Mouse (Mus musculus): ENCODE measurements around the gene Btbd2. TPM values are rescaled to one million over a fixed set of nuclear protein-coding genes. Genes with fewer than 3 reads are reported as not detected.
A peak's percentile ranks its signal among the peaks of the same experiment; 100 is the strongest.

The Btbd2 gene
- total and polyA plus RNA-seq, 2 experiments from 2014 or later: 82.8 to 213 TPM

- WGBS: 77% methylated on average over 2 of the region's 2 CpGs
- Histone ChIP-seq H3K27ac (no peak overlapping the region), H3K27me3 (ENCODE audit: insufficient read depth, low read length) (no peaks in the 10 kb centered on the region), H3K9me3 (ENCODE audit: low read length) (no peaks in the 10 kb centered on the region), H3K4me1 (ENCODE audit: insufficient read depth, low read length) (peaks cover 26% of the 10 kb centered on the region), H3K4me2 (ENCODE audit: low read depth, low read length) (no peak overlapping the region), H3K36me3 (ENCODE audit: insufficient read depth, low read length) (peaks cover under 1% of the 10 kb centered on the region), H3K9ac (replicated peaks; ENCODE audit: low read length) (no peak overlapping the region), H3K4me3 (ENCODE audit: low read length) (no peak overlapping the region)
- ATAC-seq (no peak), DNase-seq (ENCODE audit: low spot score) (no peak)
- TF ChIP-seq CTCF (IDR thresholded peaks at IDR 0.05; ENCODE audit: low read depth): no peak
Measured at GRCm38 (mm10) chr10:80680260-80680696, 23.4 kb upstream of the Btbd2 start.

DNA sequence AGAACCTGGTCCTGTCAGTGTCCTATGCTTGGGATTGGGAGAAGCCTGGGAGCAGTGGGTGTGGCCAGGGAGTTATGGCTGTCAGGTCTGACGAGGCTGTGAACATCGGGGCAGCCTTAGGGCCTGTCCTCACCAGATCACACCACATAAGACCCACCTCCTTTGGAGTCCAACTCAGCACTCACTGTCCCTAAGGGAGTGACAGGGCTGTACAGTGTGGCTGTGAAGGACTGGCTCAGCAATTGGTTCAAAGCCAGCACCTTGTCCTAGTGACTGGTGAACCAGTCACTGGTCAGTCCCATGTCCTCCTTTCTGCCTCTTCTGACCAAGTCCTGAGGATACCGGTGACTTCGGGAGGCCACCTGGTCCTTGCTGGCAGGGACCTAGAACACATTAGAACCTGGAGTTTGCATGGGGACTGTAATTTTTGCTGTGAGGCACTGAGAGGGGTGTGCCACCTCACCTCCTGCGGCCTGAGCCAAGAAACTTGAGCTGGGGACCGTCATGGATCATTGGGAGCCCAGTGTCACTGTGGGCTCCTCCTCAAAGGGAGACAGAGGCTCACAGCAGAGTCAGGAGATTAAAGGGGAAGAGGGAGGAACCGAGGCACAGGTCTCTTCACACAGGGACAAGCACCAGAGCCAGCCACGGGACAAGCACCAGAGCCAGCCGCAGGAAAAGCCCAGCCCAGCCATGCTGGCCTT is 22.8 kb upstream of the Btbd2 start:
- Histone ChIP-seq H3K4me2 (ENCODE audit: low read depth, low read length) (no peak overlapping the region), H3K9ac (replicated peaks; ENCODE audit: low read length) (no peak overlapping the region), H3K36me3 (ENCODE audit: insufficient read depth, low read length) (no peaks in the 10 kb centered on the region), H3K27ac (peak overlapping the region; percentile 97), H3K9me3 (ENCODE audit: low read length) (no peaks in the 10 kb centered on the region), H3K27me3 (ENCODE audit: insufficient read depth, low read length) (no peaks in the 10 kb centered on the region), H3K4me3 (ENCODE audit: low read length) (no peak overlapping the region), H3K4me1 (ENCODE audit: insufficient read depth, low read length) (peaks cover 31% of the 10 kb centered on the region)
- DNase-seq (ENCODE audit: low spot score): no peak
- WGBS: 64% methylated on average over 9 of the region's 9 CpGs
- ATAC-seq: no peak
- no peak for TF ChIP-seq CTCF (IDR thresholded peaks at IDR 0.05; ENCODE audit: low read depth)

GRCm38 (mm10) chr10:80678601-80679377 is 21.9 kb upstream of the Btbd2 start:
- Histone ChIP-seq H3K36me3 (ENCODE audit: insufficient read depth, low read length) (no peaks in the 10 kb centered on the region), H3K9ac (replicated peaks; ENCODE audit: low read length) (no peak overlapping the region), H3K27me3 (ENCODE audit: insufficient read depth, low read length) (no peaks in the 10 kb centered on the region), H3K9me3 (ENCODE audit: low read length) (no peaks in the 10 kb centered on the region), H3K27ac (peak overlapping the region; percentile 97), H3K4me3 (ENCODE audit: low read length) (no peak overlapping the region), H3K4me1 (ENCODE audit: insufficient read depth, low read length) (peaks cover 41% of the 10 kb centered on the region), H3K4me2 (ENCODE audit: low read depth, low read length) (no peak overlapping the region)
- 40% methylated on average over 10 of the region's 10 CpGs for WGBS
- no peak for ATAC-seq
- DNase-seq (ENCODE audit: low spot score): peak; percentile 25
- no peak for TF ChIP-seq CTCF (IDR thresholded peaks at IDR 0.05; ENCODE audit: low read depth)

- Histone ChIP-seq H3K4me1 (ENCODE audit: insufficient read depth, low read length) (peaks cover 49% of the 10 kb centered on the region), H3K9me3 (ENCODE audit: low read length) (no peaks in the 10 kb centered on the region), H3K4me2 (ENCODE audit: low read depth, low read length) (peak within 1 kb of the TSS; percentile 68), H3K4me3 (ENCODE audit: low read length) (peak within 1 kb of the TSS; percentile 36), H3K27ac (peak within 1 kb of the TSS; percentile 97), H3K9ac (replicated peaks; ENCODE audit: low read length) (peak within 1 kb of the TSS; percentile 62), H3K27me3 (ENCODE audit: insufficient read depth, low read length) (no peaks in the 10 kb centered on the region), H3K36me3 (ENCODE audit: insufficient read depth, low read length) (no peaks in the 10 kb centered on the region)
- WGBS: 10% methylated on average over 8 of the region's 8 CpGs
- ATAC-seq (0 out of 2 replicates have a peak, but pooled peaks have one; percentile 13), DNase-seq (ENCODE audit: low spot score) (peak; percentile 90)
- TF ChIP-seq CTCF (IDR thresholded peaks at IDR 0.05; ENCODE audit: low read depth): no peak; the same call in 1 of the 2 replicates
Measured at GRCm38 (mm10) chr10:80677942-80678436, 21.1 kb upstream of the Btbd2 start, which contains the start of gene Mknk2. Gene Mknk2, minus strand, starts transcription at chr10:80678112.

DNA sequence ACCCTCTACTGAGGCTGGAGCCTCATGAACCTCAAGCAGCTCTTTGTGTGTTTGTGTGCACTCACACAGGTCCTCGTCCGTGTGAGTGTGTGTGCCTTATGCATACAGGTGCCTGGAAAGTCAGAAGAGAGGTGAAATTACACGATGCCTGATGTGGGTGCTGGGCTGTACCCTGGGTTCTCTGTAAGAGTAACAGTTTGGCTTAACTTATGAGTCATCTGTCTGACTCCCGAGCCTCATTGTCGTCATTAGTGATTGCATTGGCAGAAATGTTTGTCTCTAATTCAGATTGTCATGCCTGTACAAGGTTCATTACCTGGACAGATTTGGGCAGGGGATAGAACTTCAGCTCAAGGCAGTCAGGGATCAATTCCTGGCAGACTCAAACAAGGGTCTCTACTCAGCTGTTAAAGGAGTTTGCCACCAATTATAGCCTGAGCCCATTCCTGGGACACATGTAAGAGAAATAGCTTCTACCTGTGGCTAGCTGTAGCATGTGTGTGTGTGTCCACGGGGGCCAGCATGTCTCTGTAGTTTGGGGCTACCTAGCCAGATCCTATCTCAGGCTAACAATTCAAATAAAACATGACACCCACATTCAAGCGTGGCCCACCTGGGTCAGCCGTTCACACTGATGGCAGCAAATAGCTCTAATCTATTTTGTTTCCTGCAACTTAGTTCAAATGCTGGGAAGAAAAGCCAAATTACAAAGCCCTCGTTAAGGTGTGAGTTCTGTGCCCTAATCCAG is 20.4 kb upstream of the Btbd2 start:
- no peaks in the 10 kb centered on the region for H3K27me3 ChIP-seq (ENCODE audit: insufficient read depth, low read length)
- no peaks in the 10 kb centered on the region for H3K36me3 ChIP-seq (ENCODE audit: insufficient read depth, low read length)
- 39% methylated on average over 9 of the region's 9 CpGs for WGBS
- H3K4me2 ChIP-seq (ENCODE audit: low read depth, low read length): peak overlapping the region; percentile 68
- H3K4me1 ChIP-seq (ENCODE audit: insufficient read depth, low read length): peaks cover 50% of the 10 kb centered on the region
- peak overlapping the region; percentile 62 for H3K9ac ChIP-seq (replicated peaks; ENCODE audit: low read length)
- no peak for TF ChIP-seq CTCF (IDR thresholded peaks at IDR 0.05; ENCODE audit: low read depth)
- no peaks in the 10 kb centered on the region for H3K9me3 ChIP-seq (ENCODE audit: low read length)
- ATAC-seq (no peak), DNase-seq (ENCODE audit: low spot score) (no peak)
- peak overlapping the region; percentile 36 for H3K4me3 ChIP-seq (ENCODE audit: low read length)
- peak overlapping the region; percentile 97 for H3K27ac ChIP-seq

DNA sequence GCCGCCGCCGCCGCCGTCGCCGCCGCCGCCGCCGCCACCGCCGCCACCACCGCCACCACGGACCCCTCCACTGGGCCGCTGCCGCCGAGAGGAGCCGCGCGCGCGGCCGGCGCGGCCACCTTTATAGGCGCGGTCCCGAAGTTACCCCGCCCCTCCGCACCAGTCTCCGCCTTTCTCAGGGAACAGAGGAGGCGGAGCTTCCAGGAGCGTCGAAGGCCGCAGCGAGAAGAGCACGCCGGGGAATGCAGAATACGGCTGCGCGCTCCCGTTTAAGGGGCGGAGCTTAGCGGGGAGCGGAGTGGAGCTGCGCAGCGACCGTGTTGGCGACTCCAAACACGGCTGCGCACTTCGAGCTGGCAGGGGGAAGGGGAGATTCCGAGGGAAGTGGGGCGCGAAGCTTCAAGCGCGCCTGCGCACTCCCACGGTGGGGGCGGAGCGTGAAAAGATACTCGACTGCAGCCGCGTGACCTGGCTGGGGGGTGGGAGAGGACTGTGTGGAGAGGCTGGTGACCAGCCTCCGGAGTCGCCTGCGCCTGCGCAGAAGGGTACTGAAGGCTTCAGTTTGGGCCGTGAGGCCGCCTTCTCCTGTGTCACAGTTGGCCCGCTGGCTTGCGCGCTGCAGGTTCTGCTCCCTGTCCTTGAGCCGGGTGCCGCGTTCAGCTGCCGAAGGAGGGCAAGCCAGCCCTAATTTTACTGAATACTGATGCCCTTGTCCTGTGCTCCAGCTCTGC is 19.5 kb upstream of the Btbd2 start:
- ATAC-seq (peak; percentile 95), DNase-seq (ENCODE audit: low spot score) (peak; percentile 100)
- H3K9ac ChIP-seq (replicated peaks; ENCODE audit: low read length): peak overlapping the region; percentile 95
- H3K4me3 ChIP-seq (ENCODE audit: low read length): peak overlapping the region; percentile 89
- 1% methylated on average over 50 of the region's 78 CpGs for WGBS
- no peak for TF ChIP-seq CTCF (IDR thresholded peaks at IDR 0.05; ENCODE audit: low read depth)
- H3K4me1 ChIP-seq (ENCODE audit: insufficient read depth, low read length): peaks cover 50% of the 10 kb centered on the region
- H3K4me2 ChIP-seq (ENCODE audit: low read depth, low read length): peak overlapping the region; percentile 86
- H3K27me3 ChIP-seq (ENCODE audit: insufficient read depth, low read length): no peaks in the 10 kb centered on the region
- H3K27ac ChIP-seq: peak overlapping the region; percentile 97
- peaks cover 5% of the 10 kb centered on the region; the same call in 1 of the 2 replicates for H3K36me3 ChIP-seq (ENCODE audit: insufficient read depth, low read length)
- H3K9me3 ChIP-seq (ENCODE audit: low read length): no peaks in the 10 kb centered on the region

Data from hindbrain, postnatal 0 days (tissue).